Mouse (Mus musculus): ENCODE measurements around the gene Dnajc2.

DNA sequence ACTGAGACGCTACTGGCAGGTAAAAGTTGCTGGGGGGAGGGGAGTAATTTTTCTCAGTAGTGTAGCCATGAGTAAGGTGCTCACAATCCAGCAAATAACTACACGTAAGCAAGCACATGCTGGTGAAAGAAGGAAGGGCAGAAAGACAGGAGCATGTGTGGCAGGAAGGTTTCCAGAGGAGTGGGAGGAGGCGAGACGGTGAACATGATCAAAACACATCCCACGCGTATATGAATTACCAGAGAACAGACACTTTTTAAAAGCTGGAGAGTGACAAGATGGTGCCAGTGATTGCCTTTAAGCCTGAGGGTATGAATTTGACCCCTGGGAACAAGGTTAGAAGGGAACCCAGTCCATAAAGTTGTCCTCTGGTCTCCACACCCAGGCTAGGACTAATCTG is 15.2 kb downstream of the Dnajc2 start:
- no peak for TF ChIP-seq CTCF (conservative IDR thresholded peaks at IDR 0.05; ENCODE audit: insufficient read depth, insufficient read length, low read depth, low read length)
- no peak for TF ChIP-seq POLR2A (IDR thresholded peaks at IDR 0.05; ENCODE audit: low read depth, low read length)

Data from kidney, adult 2 months (tissue).